Mouse (Mus musculus) small intestine, adult 2 months (tissue): ENCODE measurements around the gene a.

Experiments
- CTCF ChIP-seq: fragments of 200-500 bp; IDR thresholded peaks from 2 replicates; pipeline ENCODE4 v1.5.1; 2012; ENCODE audit warnings: low read depth, mild to moderate bottlenecking, control low read depth, inconsistent platforms, low read length, moderate library complexity, mixed read lengths; ENCODE audit not compliant: insufficient replicate concordance, insufficient read length; ENCODE audit errors: extremely low read depth
- POLR2A ChIP-seq: fragments of 200-500 bp; IDR thresholded peaks from 2 replicates; pipeline ENCODE4 v1.6.1; 2012; ENCODE audit warnings: low read depth, mild to moderate bottlenecking, control low read depth, inconsistent platforms, low read length, moderate library complexity

DNA sequence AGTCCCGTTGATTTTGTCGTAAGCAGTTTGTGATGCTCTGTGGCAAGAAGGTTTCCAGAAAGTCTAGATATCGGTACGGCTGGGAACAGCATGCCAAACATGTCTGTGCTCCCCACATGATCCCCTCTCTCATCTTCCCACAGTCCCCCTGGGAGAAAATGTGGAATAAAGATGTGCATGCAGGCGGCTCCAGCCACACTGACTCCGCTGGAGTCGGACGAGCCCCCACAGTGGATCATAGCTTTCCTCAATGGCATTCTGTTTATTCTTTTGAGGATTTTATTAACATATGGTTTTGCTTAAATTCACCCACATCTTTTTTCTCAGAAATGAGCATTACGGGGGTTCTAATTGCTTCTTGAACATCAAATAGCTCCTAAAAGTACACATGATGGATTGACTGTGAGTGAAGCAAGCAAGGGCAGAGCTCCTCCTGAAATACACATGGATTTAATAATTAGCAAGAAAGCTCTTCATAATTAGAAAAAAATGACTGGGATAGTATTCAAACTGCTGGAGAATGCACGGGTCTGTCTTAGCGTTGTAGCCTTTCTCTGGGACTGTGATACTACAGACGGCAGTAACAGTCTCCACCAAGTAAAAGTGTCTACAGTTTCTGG is 124.8 kb downstream of the a start:
- TF ChIP-seq POLR2A = no peak
- no peak for TF ChIP-seq CTCF
